Mouse (Mus musculus): Measurements from ENCODE around the gene Klf12.

DNA sequence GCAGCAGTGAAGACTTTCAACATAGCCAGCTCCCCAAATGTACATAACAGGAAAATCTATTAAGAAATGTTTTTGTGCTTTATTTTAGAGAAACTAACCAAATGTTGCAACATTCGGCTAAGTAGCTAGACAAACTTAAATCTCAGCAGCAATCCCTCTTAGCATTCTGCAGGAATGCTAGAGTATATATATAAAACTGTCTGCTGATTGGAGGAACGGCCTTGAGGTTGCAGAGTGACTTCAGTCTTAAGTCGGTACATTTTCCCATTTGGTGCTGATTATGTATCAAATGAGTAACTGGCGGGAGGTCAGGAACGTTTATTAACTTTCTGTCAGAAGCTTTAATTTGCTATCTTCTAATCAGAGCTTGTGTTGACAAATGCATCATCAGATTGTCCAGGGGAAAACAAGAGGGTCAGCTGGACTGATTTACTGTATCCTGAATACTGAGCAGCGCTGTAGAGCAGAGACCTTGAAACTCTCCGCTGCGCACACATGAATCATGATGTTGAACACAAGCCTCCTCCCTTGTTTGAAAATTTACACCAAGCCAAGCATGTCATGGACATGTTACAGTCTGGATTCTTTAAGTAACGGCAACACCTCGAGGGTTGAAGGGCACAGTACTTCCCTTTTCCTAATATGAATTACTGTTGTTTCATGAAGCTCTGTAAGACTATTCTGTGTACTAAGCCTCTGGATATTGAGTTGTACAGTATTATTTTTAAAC lies 323.8 kb downstream of the Klf12 start:
- TF ChIP-seq CTCF (IDR thresholded peaks at IDR 0.05; ENCODE audit: control insufficient read depth, insufficient read depth, low read length) (no peak), POLR2A (IDR thresholded peaks at IDR 0.05; ENCODE audit: borderline replicate concordance, control insufficient read depth, low read depth, low read length) (no peak)
